Mouse (Mus musculus): ENCODE measurements around the gene Kras.

GRCm38 (mm10) chr6:145205142-145205541 is 44.9 kb downstream of the Kras start:
- no peak for TF ChIP-seq CTCF (IDR thresholded peaks at IDR 0.05; ENCODE audit: low read depth, low read length)
- no peak for TF ChIP-seq POLR2A (IDR thresholded peaks at IDR 0.05; ENCODE audit: insufficient read depth, low read length)

Data from ES-Bruce4 (cell line).